Mouse (Mus musculus): ENCODE results near the gene Cers1.

GRCm38 (mm10) chr8:70285304-70285703, 30.3 kb upstream of the Cers1 start:
- TF ChIP-seq CTCF (IDR thresholded peaks at IDR 0.05; ENCODE audit: low read depth) (no peak), EP300 (optimal IDR thresholded peaks at IDR 0.05) (no peak)

All from stomach, postnatal 0 days (tissue).